Mouse (Mus musculus) left cerebral cortex, postnatal 14 days (tissue): ENCODE results near the gene Scand1. TPM values are rescaled to one million over a fixed set of nuclear protein-coding genes. Genes with fewer than 3 reads are reported as not detected.

ENCODE experiments used
- DNase-seq, 2 experiments: peaks; one replicate each; pipeline ENCODE4 v3.0.0; 2021 to 2022; ENCODE audit warnings: low spot score in 2 of 2, mixed read lengths in 1 of 2
- intact Hi-C: fragments of 180-260 bp; cut with DNase I; formaldehyde crosslinking; loops from one replicate; pipeline ENCODE4 v1.15.1; 2025
- total RNA-seq, 2 experiments: library from RNA; stranded (reverse); gene quantifications; 2 replicates each; pipeline ENCODE4 v1.2.3; 2021

The Scand1 gene
- total RNA-seq, 2 experiments from 2014 or later, result 87.8 to 113 TPM

GRCm38 (mm10) chr2:156310945-156311344, 1.6 kb downstream of the Scand1 start:
- DNase-seq, result no peak
- intact Hi-C loops, result no loop called here

GRCm38 (mm10) chr2:156310455-156310854, 2.0 kb downstream of the Scand1 start:
- intact Hi-C loops, result no loop called here
- DNase-seq, result no peak

- no peak for DNase-seq
- intact Hi-C loops, result no loop called here
These were observed 2.6 kb downstream of the Scand1 start for GRCm38 (mm10) chr2:156309948-156310347.

- intact Hi-C loops, result no loop called here
- DNase-seq, result no peak
These were observed 5.2 kb downstream of the Scand1 start for GRCm38 (mm10) chr2:156307261-156307660.

GRCm38 (mm10) chr2:156305818-156306217, 6.7 kb downstream of the Scand1 start:
- intact Hi-C loops, result no loop called here
- DNase-seq, result peak in 1 of 2 experiments; percentile 53

GRCm38 (mm10) chr2:156304351-156304750, 8.2 kb downstream of the Scand1 start:
- DNase-seq, result no peak
- intact Hi-C loops, result no loop called here

GRCm38 (mm10) chr2:156302063-156302462, 10.4 kb downstream of the Scand1 start:
- intact Hi-C loops, result no loop called here
- DNase-seq, result no peak

GRCm38 (mm10) chr2:156298458-156298857, 14.0 kb downstream of the Scand1 start:
- DNase-seq, result peak in 1 of 2 experiments; percentile 30
- intact Hi-C loops, result no loop called here

- intact Hi-C loops, result no loop called here
- no peak for DNase-seq
These were observed 14.9 kb downstream of the Scand1 start for GRCm38 (mm10) chr2:156297653-156298052.

GRCm38 (mm10) chr2:156296190-156296589, 16.3 kb downstream of the Scand1 start:
- no peak for DNase-seq
- intact Hi-C loops, result no loop called here

- no peak for DNase-seq
- intact Hi-C loops, result no loop called here
These were observed 16.9 kb downstream of the Scand1 start for GRCm38 (mm10) chr2:156295601-156296063.

GRCm38 (mm10) chr2:156291998-156292397, 20.5 kb downstream of the Scand1 start:
- DNase-seq, result no peak
- intact Hi-C loops, result no loop called here

GRCm38 (mm10) chr2:156289552-156290160, 22.8 kb downstream of the Scand1 start:
- intact Hi-C loops, result no loop called here

GRCm38 (mm10) chr2:156288222-156288621, 24.3 kb downstream of the Scand1 start:
- no peak for DNase-seq
- intact Hi-C loops, result no loop called here

More at GRCm38 (mm10) chr2:156289552-156290160, 22.8 kb downstream of the Scand1 start:
- DNase-seq, result peak in 1 of 2 experiments; percentile 23

- intact Hi-C loops, result no loop called here
- DNase-seq, result no peak
These were observed 25.8 kb downstream of the Scand1 start for GRCm38 (mm10) chr2:156286733-156287132.

GRCm38 (mm10) chr2:156285161-156285560, 27.3 kb downstream of the Scand1 start:
- no peak for DNase-seq
- intact Hi-C loops, result no loop called here

- intact Hi-C loops, result no loop called here
- no peak for DNase-seq
These were observed 31.3 kb downstream of the Scand1 start for GRCm38 (mm10) chr2:156281227-156281626.

GRCm38 (mm10) chr2:156278226-156279017, 34.1 kb downstream of the Scand1 start:
- intact Hi-C loops, result loop anchor here (5.0 kb wide), 2 partner anchors 81 to 96 kb away; partner anchors contain the start of genes Phf20 and Rbm39
- peak; percentile 87 to 93 for DNase-seq

GRCm38 (mm10) chr2:156272553-156272952, 40.0 kb downstream of the Scand1 start:
- intact Hi-C loops, result no loop called here
- no peak for DNase-seq

- intact Hi-C loops, result no loop called here
- no peak for DNase-seq
These were observed 44.9 kb downstream of the Scand1 start for GRCm38 (mm10) chr2:156267636-156268035.
